In genomic region chr4:120882002-120882625, GRCm38 (mm10) we compare ENCODE assay signal across 8 mouse cellular contexts. TPM values are rescaled to one million over a fixed set of nuclear protein-coding genes. Genes with fewer than 3 reads are reported as not detected.
DNase-seq lines count a peak whose midpoint lies in the region; ATAC-seq and TF ChIP-seq lines count a peak whose summit lies in the region.

No protein-coding gene starts in this region.

- H3K4me2 ChIP-seq in hindbrain, embryonic 12.5 days (replicated peaks): no peak overlapping the region
- H3K4me2 ChIP-seq in midbrain, postnatal 0 days (ENCODE audit: low read depth, low read length, poor library complexity, severe bottlenecking): 0 out of 2 replicates have a peak overlapping the region, but pooled peaks have one; percentile 3

- DNase-seq in layer of hippocampus, adult 9-11 months: peak; percentile 74
- no peak for DNase-seq in layer of hippocampus, postnatal 10 days (ENCODE audit: low spot score in 2 of 2)
- peak; percentile 76 for DNase-seq in midbrain, postnatal 0 days (ENCODE audit: low spot score)
- DNase-seq in thymus, postnatal 4 days: peak; percentile 57
- DNase-seq in gastrocnemius, postnatal 36 days: no peak
- no peak for DNase-seq in ovary, adult 18-20 months (ENCODE audit: low spot score)
- DNase-seq in spleen, postnatal 14 days (ENCODE audit: low spot score in 2 of 2): no peak

- peak; percentile 84 for ATAC-seq in hindbrain, embryonic 12.5 days (ENCODE audit: low FRiP score)
- peak; percentile 84 for ATAC-seq in midbrain, postnatal 0 days (ENCODE audit: low FRiP score)

- TF ChIP-seq CTCF in midbrain, postnatal 0 days (IDR thresholded peaks at IDR 0.05): no peak

- no peaks in the 10 kb centered on the region for H3K9me3 ChIP-seq in hindbrain, embryonic 12.5 days (replicated peaks)
- H3K9me3 ChIP-seq in midbrain, postnatal 0 days (ENCODE audit: low read length): no peaks in the 10 kb centered on the region

- H3K4me3 ChIP-seq in hindbrain, embryonic 12.5 days: no peak overlapping the region
- H3K4me3 ChIP-seq in midbrain, postnatal 0 days (ENCODE audit: low read depth, low read length): no peak overlapping the region

- peaks cover 36% of the 10 kb centered on the region for H3K4me1 ChIP-seq in hindbrain, embryonic 12.5 days
- H3K4me1 ChIP-seq in midbrain, postnatal 0 days (ENCODE audit: insufficient read depth, low read length): peaks cover 10% of the 10 kb centered on the region; the same call in 1 of the 2 replicates

- H3K9ac ChIP-seq in hindbrain, embryonic 12.5 days: no peak overlapping the region
- H3K9ac ChIP-seq in midbrain, postnatal 0 days (replicated peaks; ENCODE audit: low read length, poor library complexity, severe bottlenecking): no peak overlapping the region

- 0 out of 2 replicates have a peak, but pooled peaks cover 12% of the 10 kb centered on the region for H3K27me3 ChIP-seq in hindbrain, embryonic 12.5 days
- no peaks in the 10 kb centered on the region for H3K27me3 ChIP-seq in midbrain, postnatal 0 days (ENCODE audit: insufficient read depth, low read length)

- no peaks in the 10 kb centered on the region for H3K36me3 ChIP-seq in hindbrain, embryonic 12.5 days
- peaks cover 5% of the 10 kb centered on the region for H3K36me3 ChIP-seq in midbrain, postnatal 0 days (ENCODE audit: insufficient read depth, low read length)

- no peak overlapping the region for H3K27ac ChIP-seq in hindbrain, embryonic 12.5 days
- no peak overlapping the region for H3K27ac ChIP-seq in midbrain, postnatal 0 days (ENCODE audit: low read depth, low read length)

- WGBS in hindbrain, embryonic 12.5 days: 26% methylated on average over 5 of the region's 5 CpGs
- 20% methylated on average over 5 of the region's 5 CpGs for WGBS in midbrain, postnatal 0 days

- intact Hi-C loops in gastrocnemius, postnatal 36 days (cut with DNase I): loop anchor here (10.0 kb wide), 2 partner anchors 127 to 297 kb away; partner anchors contain the start of gene Gm8439

RNA-seq across cellular contexts. Expression of gene Rims3, which starts 27.5 kb away (rescaled TPM):
- 10 to 100 TPM; 31.3 to 31.9 TPM for total RNA-seq in layer of hippocampus, postnatal 10 days (2021)
- 8.5 and 9.2 TPM in 2 replicates for polyA plus RNA-seq in hindbrain, embryonic 12.5 days (2016; fragmentation: Nextera tagmentation; extraction: Ambion mirVana)
- 131 and 140 TPM in 2 replicates for total RNA-seq in midbrain, postnatal 0 days (2014; rRNA removed)
- polyA plus RNA-seq in midbrain, postnatal 0 days (2015; fragmentation: Nextera tagmentation; extraction: Ambion mirVana): 34.6 and 37.1 TPM in 2 replicates
- total RNA-seq in gastrocnemius, postnatal 36 days (2021): under 1 TPM in 1 of 2 experiments, not detected in 1; 0.05 TPM

RNA-seq across cellular contexts. Expression of gene Exo5, which starts 42.7 kb away (rescaled TPM):
- total RNA-seq in layer of hippocampus, postnatal 10 days (2021): 10 to 100 TPM; 12.8 to 13.0 TPM
- 34.1 and 38.0 TPM in 2 replicates for polyA plus RNA-seq in hindbrain, embryonic 12.5 days (2016; fragmentation: Nextera tagmentation; extraction: Ambion mirVana)
- total RNA-seq in midbrain, postnatal 0 days (2014; rRNA removed): 11.1 and 13.6 TPM in 2 replicates
- 13.4 and 14.5 TPM in 2 replicates for polyA plus RNA-seq in midbrain, postnatal 0 days (2015; fragmentation: Nextera tagmentation; extraction: Ambion mirVana)
- total RNA-seq in gastrocnemius, postnatal 36 days (2021): 1 to 10 TPM; 1.4 TPM

RNA-seq across cellular contexts. Expression of gene Nfyc, which starts 50.7 kb away (rescaled TPM):
- total RNA-seq in layer of hippocampus, postnatal 10 days (2021): 10 to 100 TPM; 47.7 to 50.8 TPM
- 101 and 104 TPM in 2 replicates for polyA plus RNA-seq in hindbrain, embryonic 12.5 days (2016; fragmentation: Nextera tagmentation; extraction: Ambion mirVana)
- total RNA-seq in midbrain, postnatal 0 days (2014; rRNA removed): 85.1 and 87.8 TPM in 2 replicates
- polyA plus RNA-seq in midbrain, postnatal 0 days (2015; fragmentation: Nextera tagmentation; extraction: Ambion mirVana): 60.5 and 65.8 TPM in 2 replicates
- total RNA-seq in gastrocnemius, postnatal 36 days (2021): 10 to 100 TPM; 37.9 to 40.1 TPM

Comparison
In these comparisons a context has a peak if more than half of its experiments do, and no peak if none do; other contexts are left out.
1. DNase-seq: peak in layer of hippocampus, adult 9-11 months (single experiment), midbrain, postnatal 0 days (single experiment) and thymus, postnatal 4 days (single experiment); none in layer of hippocampus, postnatal 10 days (0 of 2), gastrocnemius, postnatal 36 days (0 of 2), ovary, adult 18-20 months (single experiment) and spleen, postnatal 14 days (0 of 2).
2. RNA of gene Rims3, which starts 27.5 kb away (total RNA-seq): 131 to 140 TPM in midbrain, postnatal 0 days and 31.3 to 31.9 TPM in layer of hippocampus, postnatal 10 days; 0.05 TPM in gastrocnemius, postnatal 36 days; every median in the first group is over 10 times any median in the second.